Comparison of ENCODE assay signal across 17 mouse cellular contexts in genomic region chr10:4512725-4513124, GRCm38 (mm10). TPM values are rescaled to one million over a fixed set of nuclear protein-coding genes. Genes with fewer than 3 reads are reported as not detected.
"Had no signal": no experiment of that assay in that cellular context is flagged by ENCODE, and none has a peak within 500 bp of the region (broad histone marks: within the 10 kb centered on the region; RNA-seq: fewer than 3 reads in every experiment).

No protein-coding gene starts in this region.

- ATAC-seq: midbrain, embryonic 16.5 days had no signal

- H3K27ac ChIP-seq: limb, embryonic 12.5 days; liver, embryonic 14.5 days; midbrain, embryonic 12.5 days; stomach, embryonic 15.5 days had no signal

- DNase-seq: kidney, adult 18-20 months; kidney, postnatal 10 days; kidney, postnatal 4 days; lung, adult 18-20 months; lung, postnatal 36 days; right cerebral cortex, adult 18-20 months; right cerebral cortex, postnatal 25 days; thymus, adult 2 months; thymus, postnatal 25 days had no signal

- H3K9me3 ChIP-seq: midbrain, embryonic 12.5 days; stomach, embryonic 15.5 days had no signal

- H3K27me3 ChIP-seq: limb, embryonic 12.5 days; megakaryocyte, embryonic 14.5 days; midbrain, embryonic 12.5 days; stomach, embryonic 15.5 days had no signal

- H3K4me3 ChIP-seq: limb, embryonic 12.5 days; megakaryocyte, embryonic 14.5 days; midbrain, embryonic 12.5 days; stomach, embryonic 15.5 days had no signal

- H3K4me2 ChIP-seq: limb, embryonic 12.5 days; midbrain, embryonic 12.5 days; stomach, embryonic 15.5 days had no signal

- H3K9ac ChIP-seq: limb, embryonic 12.5 days; liver, embryonic 14.5 days; midbrain, embryonic 12.5 days; stomach, embryonic 15.5 days had no signal

- H3K36me3 ChIP-seq: limb, embryonic 12.5 days; midbrain, embryonic 12.5 days; stomach, embryonic 15.5 days had no signal

- H3K4me1 ChIP-seq: limb, embryonic 12.5 days; midbrain, embryonic 12.5 days; stomach, embryonic 15.5 days had no signal

RNA-seq across cellular contexts. Expression of gene Ccdc170, which starts 30.4 kb away (rescaled TPM):
- total RNA-seq: liver, adult 2 months had no signal
- polyA plus RNA-seq: liver, adult 2 months; liver, embryonic 14.5 days; small intestine, adult 2 months had no signal
